Mouse (Mus musculus): ENCODE results near the gene Sorbs2. TPM values are rescaled to one million over a fixed set of nuclear protein-coding genes. Genes with fewer than 3 reads are reported as not detected.

Gene Sorbs2
- polyA plus RNA-seq, 2 experiments from 2014 or later, result 0.11 to 0.32 TPM

DNA sequence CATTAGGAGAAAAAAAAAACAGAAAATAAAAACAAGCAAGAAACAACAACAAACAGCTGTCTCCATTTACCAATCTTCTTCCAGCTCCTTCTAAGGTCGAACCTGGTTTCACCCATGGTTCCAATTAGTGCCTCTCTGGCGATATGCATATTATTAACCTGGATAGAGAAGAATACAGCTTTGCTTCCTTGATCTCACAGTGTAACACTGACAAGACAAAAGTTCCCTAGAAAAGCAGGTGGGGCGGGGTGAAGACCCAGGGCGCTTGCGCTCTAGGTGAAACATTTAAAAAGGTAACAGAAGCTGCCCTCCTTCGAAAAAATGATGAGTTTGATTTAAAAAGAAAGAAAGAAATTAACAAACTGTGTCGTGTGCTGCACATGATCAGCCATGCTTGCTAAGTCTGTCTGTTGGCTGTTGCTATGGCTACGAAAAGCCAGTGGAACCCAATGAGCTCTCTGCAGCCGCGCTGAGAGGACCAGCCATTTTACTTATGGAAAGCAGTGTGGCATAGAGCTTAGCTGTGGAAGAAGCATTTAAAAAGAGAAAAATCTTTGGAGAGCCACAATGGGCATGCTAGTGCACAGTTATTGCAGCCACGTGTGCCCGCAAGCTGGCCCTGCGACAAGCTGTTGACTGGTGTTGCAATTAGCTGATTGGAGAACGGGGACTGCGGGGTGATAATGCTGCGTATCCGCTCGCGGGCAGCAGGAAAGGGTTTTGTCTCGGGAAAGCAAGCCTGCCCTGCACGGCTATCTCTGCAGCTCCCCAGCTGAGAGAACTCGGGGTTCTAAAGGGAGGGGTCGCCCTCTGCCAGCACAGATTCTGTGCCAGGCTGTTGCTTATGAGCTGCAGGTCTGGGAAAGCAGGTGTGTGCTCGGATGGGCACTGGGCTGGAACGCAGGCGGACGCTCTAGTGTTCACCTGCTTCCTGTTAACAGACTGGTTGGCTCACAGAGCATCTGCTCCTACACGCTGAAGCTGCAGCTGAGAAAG is 120.0 kb downstream of the Sorbs2 start:
- no peak for ATAC-seq

GRCm38 (mm10) chr8:45628421-45629065 is 121.0 kb downstream of the Sorbs2 start:
- ATAC-seq, result no peak

- ATAC-seq, result no peak
Measured at GRCm38 (mm10) chr8:45629066-45629430, 121.5 kb downstream of the Sorbs2 start.

DNA sequence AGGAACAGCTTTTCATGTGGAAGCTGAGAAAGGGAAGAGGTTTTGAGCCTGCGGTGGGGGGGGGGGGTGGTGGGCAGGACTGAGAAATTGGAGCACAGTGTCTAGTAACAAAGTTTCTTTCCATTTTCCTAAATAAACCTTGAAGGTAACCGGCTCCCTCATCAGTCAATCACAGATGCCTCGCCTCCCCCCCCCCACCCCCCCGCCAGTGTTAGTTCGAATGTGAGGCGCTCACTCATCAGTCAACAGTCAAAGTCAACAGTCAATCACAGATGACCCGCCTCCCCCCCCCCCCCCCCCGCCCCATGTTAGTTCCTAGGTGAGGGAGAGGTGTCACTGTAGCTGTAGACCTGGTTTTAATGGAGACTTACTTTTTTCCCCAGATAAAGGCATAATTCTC is 123.4 kb downstream of the Sorbs2 start:
- ATAC-seq, result no peak

- no peak for ATAC-seq
Measured at GRCm38 (mm10) chr8:45635155-45635554, 127.6 kb downstream of the Sorbs2 start.

GRCm38 (mm10) chr8:45637745-45638144 is 130.2 kb downstream of the Sorbs2 start:
- no peak for ATAC-seq

GRCm38 (mm10) chr8:45639444-45639843 is 131.9 kb downstream of the Sorbs2 start:
- ATAC-seq, result no peak

GRCm38 (mm10) chr8:45644651-45645050 is 137.1 kb downstream of the Sorbs2 start:
- no peak for ATAC-seq

DNA sequence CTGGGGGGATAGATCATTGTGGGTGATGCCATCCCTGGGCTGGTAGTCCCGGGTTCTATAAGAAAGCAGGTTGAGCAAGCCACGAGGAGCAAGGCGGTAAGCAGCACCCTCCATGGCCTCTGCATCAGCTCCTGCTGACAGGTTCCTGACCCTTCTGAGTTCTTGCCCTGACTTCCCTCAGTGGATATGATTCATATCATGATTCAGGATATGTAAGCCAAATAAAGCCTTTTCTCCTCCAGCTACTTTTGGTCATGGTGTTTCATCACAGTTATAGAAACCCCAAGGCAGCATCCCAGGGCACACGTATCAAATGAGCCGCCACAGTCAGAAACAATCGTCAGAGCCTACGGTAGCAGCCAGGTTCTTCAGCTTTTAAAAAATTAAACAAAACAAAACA is 141.5 kb downstream of the Sorbs2 start:
- no peak for ATAC-seq

- no peak for ATAC-seq
Measured at GRCm38 (mm10) chr8:45649966-45650365, 142.4 kb downstream of the Sorbs2 start.

DNA sequence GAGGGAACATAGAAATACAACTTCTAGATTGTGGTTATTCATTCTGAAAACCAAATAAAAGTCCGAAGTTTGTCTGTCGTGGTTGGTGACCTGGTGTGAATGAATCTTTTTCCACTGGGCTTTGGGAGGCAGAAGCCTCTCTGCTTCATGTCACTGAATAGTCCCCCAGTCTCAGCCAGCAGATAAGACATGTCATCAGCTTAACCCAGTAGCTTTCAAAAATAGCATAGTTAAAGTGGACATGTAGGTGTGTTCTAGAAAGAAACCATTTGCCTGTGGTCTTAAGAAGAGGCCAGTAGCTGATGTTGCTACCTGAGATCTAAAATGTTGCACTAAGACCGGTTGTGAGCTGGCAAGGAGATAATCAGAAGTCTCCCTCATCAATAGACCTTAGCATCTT is 150.4 kb downstream of the Sorbs2 start:
- ATAC-seq, result no peak

DNA sequence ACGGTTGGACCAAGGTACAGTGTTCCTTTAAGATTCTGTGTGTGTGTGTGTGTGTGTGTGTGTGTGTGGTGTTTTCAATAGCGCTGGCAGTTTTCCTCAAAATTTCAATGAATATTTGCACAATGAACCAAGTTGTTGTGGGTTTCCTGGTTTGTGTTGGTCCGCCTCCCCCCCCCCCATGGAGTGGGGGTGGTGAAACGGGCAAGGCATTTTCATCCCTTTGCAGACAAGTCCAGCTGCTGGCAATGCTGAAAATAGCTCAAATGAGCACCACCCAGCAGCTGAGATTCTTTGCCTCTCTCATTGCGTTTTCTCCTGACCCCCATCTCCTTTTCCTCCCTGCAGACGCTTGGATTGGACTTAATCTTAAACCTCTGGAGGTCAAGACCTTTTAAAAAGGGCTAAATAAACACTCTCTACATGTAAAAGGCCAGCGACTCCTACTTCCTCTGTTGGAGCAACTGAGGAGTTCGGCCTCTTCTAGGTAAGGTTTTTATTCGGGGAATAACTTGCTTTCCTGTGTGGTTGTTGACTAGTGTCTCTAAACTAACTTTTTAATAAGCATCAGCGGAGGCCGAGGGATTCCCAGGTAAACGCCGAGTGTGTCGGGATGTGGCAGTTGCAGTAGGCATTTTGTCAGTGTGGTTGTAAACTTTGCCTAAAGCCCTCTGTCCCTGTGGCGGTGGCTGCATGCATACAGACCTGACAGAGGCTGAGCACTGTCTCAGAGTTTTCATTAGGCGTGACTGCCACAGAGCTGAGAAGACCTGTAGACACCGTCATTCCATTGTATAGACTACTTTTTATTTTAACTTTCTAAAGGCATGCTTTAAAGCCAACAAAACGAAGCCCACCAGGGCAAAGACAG is 151.1 kb downstream of the Sorbs2 start:
- ATAC-seq, result no peak

DNA sequence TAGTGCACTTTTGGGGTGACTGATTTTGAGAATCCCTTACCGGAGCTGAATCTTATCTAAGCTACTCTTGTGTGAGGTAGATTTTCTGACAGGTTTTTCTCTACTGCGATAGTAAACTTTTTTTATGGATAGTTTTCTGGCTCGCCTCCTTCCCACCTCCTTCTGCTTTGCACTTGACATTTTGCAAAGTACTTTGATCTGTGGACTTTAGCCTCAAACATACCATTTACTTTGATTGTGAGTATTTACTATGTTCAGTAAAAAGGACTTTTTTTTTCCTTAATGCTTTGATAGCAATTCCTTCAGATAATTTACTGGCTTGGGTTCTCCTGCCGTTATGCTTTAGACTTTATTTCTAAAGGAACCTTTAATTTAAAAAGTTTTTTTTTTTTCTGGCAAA is 151.9 kb downstream of the Sorbs2 start:
- no peak for ATAC-seq

DNA sequence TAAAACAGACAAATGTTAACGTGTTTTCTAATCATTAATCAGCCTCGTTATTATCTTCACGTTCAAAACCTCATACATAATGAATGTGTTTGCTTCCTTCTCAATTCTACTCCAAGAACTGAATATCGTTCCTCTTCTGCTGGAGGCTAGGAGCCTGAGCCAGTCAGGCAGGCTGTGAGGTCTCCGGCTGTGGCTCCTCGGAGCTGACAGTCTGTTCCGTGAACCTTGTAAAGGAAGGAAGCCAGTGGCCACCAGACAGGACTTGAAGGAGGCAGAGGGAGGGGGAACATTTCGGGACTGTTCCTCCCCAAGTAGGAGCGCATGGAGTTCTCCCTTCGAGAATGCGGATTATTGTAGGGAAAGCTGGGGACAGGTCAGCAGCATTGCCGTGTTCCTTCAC is 153.0 kb downstream of the Sorbs2 start:
- ATAC-seq, result no peak

GRCm38 (mm10) chr8:45661605-45662004 is 154.0 kb downstream of the Sorbs2 start:
- ATAC-seq, result no peak

DNA sequence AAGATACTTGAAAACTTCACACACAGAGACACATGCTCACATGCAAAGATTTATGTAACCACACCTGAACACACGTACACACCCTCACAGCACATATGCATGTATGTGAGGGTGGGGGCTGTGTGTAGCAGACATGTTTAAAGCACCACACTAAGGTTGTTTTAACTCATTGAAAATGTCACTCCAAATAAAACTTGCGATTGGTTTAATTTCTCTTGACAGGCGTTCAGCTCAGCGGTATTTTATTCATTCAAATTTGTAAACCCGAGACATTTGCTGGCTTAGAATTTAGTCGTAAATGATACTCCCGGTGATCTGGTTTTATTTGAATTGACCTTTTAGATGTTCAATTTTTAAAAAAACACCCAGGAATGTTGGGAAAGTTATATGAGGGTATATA is 158.6 kb downstream of the Sorbs2 start:
- no peak for ATAC-seq

DNA sequence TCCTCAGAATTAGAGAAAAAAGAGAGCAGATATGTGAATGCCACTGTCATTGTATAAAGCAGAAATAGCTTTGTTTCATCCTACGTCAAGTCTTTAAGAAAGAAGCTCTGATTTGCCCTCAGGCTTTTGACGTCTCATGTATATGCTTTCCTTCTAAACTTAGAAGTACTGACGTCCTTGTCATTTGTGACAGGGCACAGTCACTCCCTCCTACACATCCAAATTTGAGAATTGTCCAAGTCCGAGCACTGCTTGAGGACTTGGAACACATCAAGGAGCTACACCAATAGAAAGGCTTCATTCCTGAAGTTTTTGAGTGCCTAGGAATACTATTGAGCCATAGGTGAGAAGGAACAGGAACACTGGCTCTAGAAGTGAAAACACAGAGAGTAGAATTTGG is 165.6 kb downstream of the Sorbs2 start:
- ATAC-seq, result no peak

DNA sequence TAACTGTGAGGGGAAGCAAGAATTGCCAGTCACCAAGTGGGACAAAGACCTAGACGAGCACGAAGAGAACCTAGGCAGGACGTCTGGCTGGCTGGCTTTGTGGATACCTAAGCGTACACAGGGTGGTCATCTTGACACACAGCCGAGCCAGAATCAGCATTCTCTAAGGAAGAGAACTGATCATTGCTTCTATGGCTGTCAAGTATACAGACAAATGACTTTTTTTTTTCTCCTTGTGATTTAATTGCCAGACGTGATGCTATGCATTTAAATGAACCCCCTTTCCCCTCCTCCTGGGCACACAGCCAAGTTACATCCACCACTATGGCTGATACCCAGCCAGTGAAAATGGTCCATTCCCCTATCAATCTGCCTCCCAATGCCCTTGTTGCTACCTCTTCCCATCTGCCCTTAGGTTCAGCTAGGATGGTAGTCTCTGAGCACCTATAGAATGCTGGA is 168.3 kb downstream of the Sorbs2 start:
- ATAC-seq, result no peak

DNA sequence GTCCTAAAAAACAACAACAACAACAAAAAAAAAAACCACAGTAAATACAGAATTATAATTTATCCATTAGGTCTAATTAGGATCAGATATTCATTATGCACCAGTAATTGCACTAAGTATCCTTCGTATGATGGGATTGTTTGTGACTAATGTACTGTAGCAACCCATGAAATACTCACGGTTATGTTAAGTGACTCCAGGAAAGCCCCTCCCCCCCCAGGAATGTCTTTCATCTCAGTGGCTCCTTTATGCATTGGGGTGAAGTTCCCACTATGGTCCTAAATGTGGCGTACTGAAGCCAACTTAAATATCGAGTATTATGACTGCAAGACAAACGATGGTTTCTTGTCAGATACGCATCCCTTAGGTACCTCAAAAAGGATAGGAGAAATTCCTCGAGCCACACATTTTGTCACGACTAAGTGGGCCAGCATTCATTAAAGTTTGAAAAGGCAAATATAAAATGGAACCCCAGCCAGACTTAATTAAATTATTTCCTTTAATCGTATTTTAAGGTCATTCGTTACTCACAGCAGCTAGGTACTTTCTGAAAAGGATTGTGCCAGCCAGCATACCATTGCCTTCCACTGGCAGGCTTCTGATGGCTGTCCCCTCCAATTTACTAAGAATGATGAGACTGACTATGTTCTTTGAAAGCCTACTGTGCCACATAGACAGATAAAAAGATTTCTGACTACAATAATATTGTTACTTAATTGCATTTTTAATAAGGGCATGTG is 169.7 kb downstream of the Sorbs2 start:
- no peak for ATAC-seq

DNA sequence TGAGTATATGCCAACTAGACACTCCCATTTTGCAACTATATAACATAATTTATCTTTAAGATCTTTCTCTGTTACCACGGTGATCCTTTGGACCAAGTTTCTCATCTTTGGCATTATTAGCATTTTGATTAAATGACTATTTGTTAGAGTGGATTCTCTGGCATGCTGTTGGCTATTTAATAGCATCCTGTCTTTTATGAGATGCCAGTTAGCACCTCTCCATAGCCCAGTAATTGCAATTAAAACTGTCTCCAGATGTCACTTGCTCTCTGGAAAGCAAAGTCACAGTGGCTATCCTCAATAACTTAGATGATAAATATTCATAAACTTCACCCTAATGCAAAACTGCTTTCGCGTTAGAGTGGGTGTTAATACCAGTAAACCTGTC is 170.3 kb downstream of the Sorbs2 start:
- no peak for ATAC-seq

DNA sequence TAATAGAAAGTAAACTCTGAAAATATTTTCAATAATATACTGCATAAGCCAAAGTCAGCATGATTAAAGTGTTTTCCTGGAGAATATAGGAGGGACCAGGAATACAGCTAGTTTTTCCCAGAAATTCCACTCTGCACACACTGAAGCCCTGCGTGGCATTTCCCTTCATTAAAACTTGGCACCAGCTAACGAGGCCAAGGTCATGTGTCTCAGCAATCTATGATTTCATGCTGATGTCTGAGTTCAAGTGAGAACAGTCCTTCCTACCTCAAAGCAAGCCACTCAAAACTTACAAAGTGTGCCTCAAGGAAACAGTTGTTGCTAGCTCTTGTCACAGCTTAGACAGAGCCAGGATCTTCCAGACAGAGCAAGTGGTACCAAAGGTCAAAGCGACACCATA is 173.6 kb downstream of the Sorbs2 start:
- no peak for ATAC-seq

GRCm38 (mm10) chr8:45682845-45683383 is 175.3 kb downstream of the Sorbs2 start:
- no peak for ATAC-seq
